Mouse (Mus musculus): ENCODE results near the gene Slc27a1.

DNA sequence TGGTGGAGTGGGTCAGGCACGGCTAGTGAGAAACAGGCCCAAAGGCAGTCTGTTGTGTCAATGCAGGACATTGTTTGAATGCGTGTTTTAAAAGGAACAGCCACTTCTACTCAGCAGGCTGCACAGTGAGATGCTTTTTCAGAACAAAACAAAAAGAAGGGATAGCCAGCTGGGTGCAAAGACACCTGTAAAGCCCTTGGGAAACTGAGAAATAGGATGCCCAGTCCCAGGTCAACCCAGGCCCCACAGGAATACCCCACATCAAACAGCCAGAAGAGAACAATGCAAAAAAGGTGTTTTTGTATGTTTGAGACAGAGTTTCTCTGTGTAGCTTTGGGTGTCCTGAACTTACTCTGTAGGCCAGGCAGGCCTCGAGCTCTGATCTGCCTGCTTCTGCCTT is 20.1 kb downstream of the Slc27a1 start:
- TF ChIP-seq CTCF (IDR thresholded peaks at IDR 0.05; ENCODE audit: borderline replicate concordance, extremely low read depth, insufficient read depth, insufficient read length) (no peak), POLR2A (IDR thresholded peaks at IDR 0.05; ENCODE audit: borderline replicate concordance, extremely low read depth, insufficient read depth, insufficient read length, poor library complexity, severe bottlenecking) (no peak)
